Mouse (Mus musculus) heart, embryonic 14.5 days (tissue): ENCODE data around the gene Trabd2b. TPM values are rescaled to one million over a fixed set of nuclear protein-coding genes. Genes with fewer than 3 reads are reported as not detected.

Source experiments
- ATAC-seq: fragments of 200-750 bp; cut with Nextera tagmentation; 2 replicates; pipeline ENCODE4 v1.8.0; 2017; ENCODE audit warnings: low read depth, moderate TSS enrichment; ENCODE audit not compliant: insufficient number of reproducible peaks, insufficient read depth, low FRiP score
- H3K27ac ChIP-seq, 2 experiments: fragments of 200-500 bp in 1 of 2; fragments of 300-500 bp in 1 of 2; sonication (generic) in 1 of 2; replicated peaks in 1 of 2; 2 replicates each; pipeline ENCODE4 v1.5.1; 2012 to 2014; ENCODE audit warnings: low read depth in 2 of 2, low read length in 2 of 2, control low read depth in 1 of 2, mild to moderate bottlenecking in 1 of 2, mixed read lengths in 1 of 2; ENCODE audit not compliant: control insufficient read depth in 1 of 2, insufficient read depth in 1 of 2
- H3K27me3 ChIP-seq: fragments of 300-500 bp; sonication (generic); 2 replicates; pipeline ENCODE4 v1.6.1; 2014; ENCODE audit warnings: mild to moderate bottlenecking, low read length, control low read depth; ENCODE audit not compliant: control insufficient read depth, insufficient read depth
- H3K36me3 ChIP-seq: fragments of 300-500 bp; sonication (generic); 2 replicates; pipeline ENCODE4 v1.6.1; 2014; ENCODE audit warnings: mild to moderate bottlenecking, control low read depth, low read length, mixed read lengths; ENCODE audit not compliant: control insufficient read depth, insufficient read depth
- H3K4me1 ChIP-seq, 2 experiments: fragments of 200-500 bp in 1 of 2; fragments of 300-500 bp in 1 of 2; sonication (generic) in 1 of 2; 2 replicates each; pipeline ENCODE4 v1.6.1; 2012 to 2014; ENCODE audit warnings: low read length in 2 of 2, control low read depth in 1 of 2, mixed read lengths in 1 of 2; ENCODE audit not compliant: control insufficient read depth in 2 of 2, insufficient read depth in 2 of 2
- H3K4me2 ChIP-seq: fragments of 300-500 bp; sonication (generic); 2 replicates; pipeline ENCODE4 v1.6.1; 2014; ENCODE audit warnings: mild to moderate bottlenecking, low read length
- H3K4me3 ChIP-seq, 2 experiments: fragments of 200-500 bp in 1 of 2; fragments of 300-500 bp in 1 of 2; sonication (generic) in 1 of 2; 2 replicates each; pipeline ENCODE4 v1.5.1; 2012 to 2014; ENCODE audit warnings: low read length in 2 of 2, mild to moderate bottlenecking in 2 of 2, control low read depth in 1 of 2, low read depth in 1 of 2, moderate library complexity in 1 of 2; ENCODE audit not compliant: control insufficient read depth in 1 of 2, insufficient read depth in 1 of 2
- H3K9ac ChIP-seq: fragments of 300-500 bp; sonication (generic); 2 replicates; pipeline ENCODE4 v1.6.1; 2014; ENCODE audit warnings: mild to moderate bottlenecking, low read length
- H3K9me3 ChIP-seq: fragments of 300-500 bp; sonication (generic); 2 replicates; pipeline ENCODE4 v1.6.1; 2016; ENCODE audit warnings: low read length, control low read depth; ENCODE audit not compliant: control insufficient read depth
- WGBS: fragments of 180-500 bp; shearing (Covaris S2); extraction: QIAGEN DNeasy Blood & Tissue Kit; methylation state at CpG from one replicate; pipeline ENCODE4 v1.1.7; 2014; 5-methylcytosine and 5-hydroxymethylcytosine counted together
- polyA plus RNA-seq: library from polyadenylated mRNA; unstranded; fragments of >200 nt; fragmentation: Nextera tagmentation; extraction: Ambion mirVana; gene quantifications from 2 replicates; pipeline ENCODE4 v1.2.1, GENCODE M21; 2014

Gene Trabd2b
- polyA plus RNA-seq, 1 experiment from 2014 or later, result 2.7 TPM

DNA sequence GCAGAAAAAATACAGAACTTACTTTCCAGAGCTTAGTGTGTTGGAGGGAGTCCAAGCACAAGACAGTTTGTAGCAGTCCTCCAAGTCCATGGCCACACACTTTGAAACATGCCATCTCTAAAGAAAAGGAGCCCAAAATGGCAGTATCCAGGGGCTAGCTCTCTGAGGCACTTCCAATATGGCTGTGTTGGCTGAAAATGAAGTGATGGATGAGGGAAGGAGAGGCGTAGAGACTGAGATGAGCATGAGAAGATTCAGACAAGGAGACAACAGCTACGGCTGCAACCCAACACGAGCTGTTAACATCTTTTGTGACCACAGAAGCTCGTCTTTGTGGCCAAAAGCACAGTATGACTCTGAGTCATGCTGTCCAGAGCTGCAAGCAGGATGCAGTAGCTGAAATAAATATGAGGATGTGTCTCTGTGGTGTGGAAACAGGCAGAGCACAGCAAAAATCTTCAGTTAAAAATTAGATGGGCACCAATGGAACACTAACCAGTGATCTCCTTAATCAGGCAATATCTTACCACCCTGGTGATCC lies 27.0 kb upstream of the Trabd2b start:
- ATAC-seq, result no peak
- Histone ChIP-seq H3K4me2 (no peak overlapping the region), H3K27me3 (no peaks in the 10 kb centered on the region), H3K9ac (no peak overlapping the region), H3K27ac (no peak overlapping the region), H3K9me3 (no peaks in the 10 kb centered on the region), H3K36me3 (no peaks in the 10 kb centered on the region), H3K4me3 (no peak overlapping the region), H3K4me1 (no peaks in the 10 kb centered on the region; a peak in 1 of 4 replicates)
- 85% methylated on average over 4 of the region's 4 CpGs for WGBS

DNA sequence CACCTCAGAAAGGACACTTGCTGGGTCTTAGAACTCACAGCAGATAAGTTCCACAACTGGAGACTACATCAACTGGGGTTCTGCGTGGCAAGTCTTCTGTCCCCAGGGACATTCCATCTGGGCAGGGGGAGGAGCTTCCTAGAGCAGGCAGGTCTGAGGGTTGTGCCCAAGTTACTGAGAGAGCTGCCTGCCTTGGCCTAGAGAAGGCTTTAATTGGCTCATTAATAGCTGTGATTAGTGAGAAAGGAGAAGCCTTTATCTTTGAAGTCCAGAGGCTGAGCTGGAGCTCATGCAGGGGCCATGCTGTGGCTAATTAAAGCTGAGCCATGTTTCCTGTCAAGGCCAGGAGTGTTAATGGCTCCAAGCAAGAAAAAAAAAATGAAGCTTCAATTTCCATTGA lies 23.9 kb upstream of the Trabd2b start:
- no peak overlapping the region for H3K4me2 ChIP-seq
- no peaks in the 10 kb centered on the region; a peak in 1 of 4 replicates for H3K4me1 ChIP-seq
- H3K27me3 ChIP-seq, result no peaks in the 10 kb centered on the region
- no peak overlapping the region for H3K4me3 ChIP-seq
- no peak overlapping the region for H3K9ac ChIP-seq
- no peaks in the 10 kb centered on the region for H3K9me3 ChIP-seq
- H3K36me3 ChIP-seq, result no peaks in the 10 kb centered on the region
- H3K27ac ChIP-seq, result no peak overlapping the region
- ATAC-seq, result no peak
- WGBS, result 15% methylated on average over 1 of the region's 1 CpGs

DNA sequence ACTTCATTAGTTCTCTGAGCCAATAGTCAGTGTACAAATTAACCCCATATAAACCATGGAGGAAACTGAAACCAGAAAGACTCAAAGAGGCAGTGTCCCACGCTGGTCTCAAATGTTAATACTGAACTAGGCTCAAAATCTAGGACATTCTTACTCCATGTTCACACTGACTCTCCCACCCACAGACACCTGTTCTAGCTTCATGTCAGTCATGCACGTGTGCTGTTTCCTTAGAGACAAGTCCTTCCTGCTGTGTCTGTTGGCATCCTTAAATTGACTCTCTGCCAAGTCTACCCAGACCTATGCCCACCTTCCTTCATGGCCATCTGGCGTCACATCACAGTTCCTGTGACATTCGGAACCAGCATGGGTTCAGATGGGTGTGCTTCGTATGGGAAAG lies 21.3 kb upstream of the Trabd2b start:
- no peak for ATAC-seq
- 89% methylated on average over 5 of the region's 5 CpGs for WGBS

DNA sequence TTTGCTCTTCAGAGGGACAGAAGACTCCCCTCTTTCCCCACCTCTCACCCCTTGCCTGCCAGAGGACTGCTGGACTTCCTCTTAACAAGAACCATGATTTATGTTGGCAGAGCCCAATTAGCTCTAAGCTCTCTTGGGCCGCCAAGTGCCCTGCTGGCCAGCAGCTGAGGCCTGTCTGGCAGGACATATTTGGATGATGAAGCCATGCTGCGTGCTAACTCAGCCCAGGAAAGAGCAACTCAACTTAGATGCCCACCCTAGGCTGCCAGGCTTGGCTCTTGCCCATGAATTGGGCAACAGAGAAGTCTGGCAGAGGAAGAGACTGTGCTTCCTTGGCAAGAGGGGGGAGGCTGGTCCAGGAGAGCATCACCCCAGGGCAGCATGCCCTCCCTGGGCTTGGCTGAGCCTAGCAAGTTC lies 20.1 kb upstream of the Trabd2b start:
- no peak overlapping the region for H3K4me2 ChIP-seq
- 59% methylated on average over 2 of the region's 2 CpGs for WGBS
- no peak overlapping the region for H3K27ac ChIP-seq
- H3K4me1 ChIP-seq, result no peaks in the 10 kb centered on the region
- H3K27me3 ChIP-seq, result no peaks in the 10 kb centered on the region; the same call in none of the 2 replicates
- H3K4me3 ChIP-seq, result no peak overlapping the region
- H3K9ac ChIP-seq, result no peak overlapping the region
- no peak for ATAC-seq
- H3K9me3 ChIP-seq, result no peaks in the 10 kb centered on the region
- no peaks in the 10 kb centered on the region for H3K36me3 ChIP-seq

More for the DNA sequence above, 21.3 kb upstream of the Trabd2b start:
- Histone ChIP-seq H3K36me3 (no peaks in the 10 kb centered on the region), H3K27ac (no peak overlapping the region), H3K4me2 (no peak overlapping the region), H3K27me3 (no peaks in the 10 kb centered on the region; the same call in 1 of the 2 replicates), H3K4me3 (no peak overlapping the region), H3K9ac (no peak overlapping the region), H3K9me3 (no peaks in the 10 kb centered on the region), H3K4me1 (no peaks in the 10 kb centered on the region)

DNA sequence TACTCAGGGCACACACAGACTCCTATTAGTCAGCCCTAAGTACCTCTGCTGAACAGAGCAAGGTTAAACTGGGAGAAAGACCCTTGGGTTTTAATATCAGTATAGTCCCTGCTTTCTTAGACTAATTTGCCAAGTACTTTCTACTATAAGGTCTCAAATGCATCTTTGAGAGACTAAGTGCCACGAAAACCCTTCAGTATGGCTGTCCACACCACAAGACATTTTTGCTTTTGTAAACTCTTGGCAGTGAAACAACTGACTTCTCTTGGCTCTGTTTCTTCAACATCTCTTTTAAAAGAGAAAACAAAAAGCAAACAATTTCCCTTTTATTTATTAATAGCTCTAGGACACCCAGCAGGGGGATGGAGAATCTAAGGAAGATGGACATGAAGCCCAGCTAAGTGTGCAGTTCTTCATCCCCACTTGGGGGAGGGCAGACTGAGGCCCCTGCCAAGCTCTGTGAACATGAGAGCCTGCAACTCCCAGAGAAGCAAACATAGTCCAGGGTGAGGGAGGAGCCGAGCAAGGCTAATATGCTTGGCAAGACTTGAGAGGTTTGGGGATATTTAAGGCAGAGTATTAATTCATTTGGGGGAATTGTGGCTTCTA lies 18.9 kb upstream of the Trabd2b start:
- Histone ChIP-seq H3K4me2 (no peak overlapping the region), H3K27ac (no peak overlapping the region), H3K4me3 (no peak overlapping the region), H3K36me3 (no peaks in the 10 kb centered on the region), H3K9ac (no peak overlapping the region), H3K4me1 (no peaks in the 10 kb centered on the region), H3K27me3 (no peaks in the 10 kb centered on the region; the same call in none of the 2 replicates), H3K9me3 (no peaks in the 10 kb centered on the region)
- WGBS, result 77% methylated on average over 2 of the region's 2 CpGs
- ATAC-seq, result no peak

DNA sequence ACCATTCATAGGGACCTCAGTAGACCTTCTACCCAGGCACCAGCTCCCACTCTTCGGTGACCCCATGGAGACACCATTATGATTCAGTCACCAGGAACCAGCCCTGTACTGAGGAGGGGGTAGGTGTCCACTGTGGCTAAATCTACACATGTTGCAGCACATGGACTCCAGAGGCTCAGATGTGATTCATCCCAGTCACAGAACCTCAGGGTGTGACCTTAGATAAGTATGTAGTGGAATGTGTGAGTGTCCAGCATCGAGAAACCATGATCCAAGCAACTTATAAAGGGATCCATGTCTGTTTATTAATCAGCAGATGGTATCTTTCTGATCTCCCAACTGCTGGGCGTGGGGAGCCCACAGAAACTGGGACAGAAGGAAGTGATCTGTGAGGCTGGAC lies 18.2 kb upstream of the Trabd2b start:
- H3K4me1 ChIP-seq, result no peaks in the 10 kb centered on the region
- no peaks in the 10 kb centered on the region; the same call in none of the 2 replicates for H3K27me3 ChIP-seq
- H3K27ac ChIP-seq, result no peak overlapping the region
- 67% methylated on average over 3 of the region's 3 CpGs for WGBS
- H3K4me2 ChIP-seq, result no peak overlapping the region
- no peaks in the 10 kb centered on the region for H3K9me3 ChIP-seq
- ATAC-seq, result no peak
- H3K4me3 ChIP-seq, result no peak overlapping the region
- no peak overlapping the region for H3K9ac ChIP-seq
- no peaks in the 10 kb centered on the region for H3K36me3 ChIP-seq

DNA sequence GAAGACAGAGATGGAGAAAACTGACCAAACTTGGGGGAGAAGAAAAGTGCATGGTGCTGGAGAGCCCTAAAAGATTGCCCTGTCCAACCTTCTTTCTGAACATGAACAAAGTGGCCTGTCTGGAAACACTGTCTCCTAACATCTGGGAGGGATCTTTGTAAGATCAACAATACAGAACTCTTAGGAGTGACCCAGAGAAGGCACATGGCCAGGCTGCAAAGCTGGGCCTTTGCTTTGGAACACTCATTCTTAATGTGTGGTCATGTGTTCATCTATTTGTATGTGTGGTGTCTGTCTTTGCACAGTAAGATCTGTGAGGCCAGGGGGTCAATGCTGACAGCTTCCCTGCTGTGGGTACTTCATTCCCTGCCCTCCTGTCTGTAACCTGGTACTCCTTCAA lies 16.9 kb upstream of the Trabd2b start:
- H3K9ac ChIP-seq, result no peak overlapping the region
- H3K36me3 ChIP-seq, result no peaks in the 10 kb centered on the region
- ATAC-seq, result no peak
- H3K4me2 ChIP-seq, result no peak overlapping the region
- H3K27ac ChIP-seq, result no peak overlapping the region
- no peaks in the 10 kb centered on the region; the same call in none of the 2 replicates for H3K27me3 ChIP-seq
- H3K9me3 ChIP-seq, result no peaks in the 10 kb centered on the region
- H3K4me3 ChIP-seq, result no peak overlapping the region
- no peaks in the 10 kb centered on the region for H3K4me1 ChIP-seq

DNA sequence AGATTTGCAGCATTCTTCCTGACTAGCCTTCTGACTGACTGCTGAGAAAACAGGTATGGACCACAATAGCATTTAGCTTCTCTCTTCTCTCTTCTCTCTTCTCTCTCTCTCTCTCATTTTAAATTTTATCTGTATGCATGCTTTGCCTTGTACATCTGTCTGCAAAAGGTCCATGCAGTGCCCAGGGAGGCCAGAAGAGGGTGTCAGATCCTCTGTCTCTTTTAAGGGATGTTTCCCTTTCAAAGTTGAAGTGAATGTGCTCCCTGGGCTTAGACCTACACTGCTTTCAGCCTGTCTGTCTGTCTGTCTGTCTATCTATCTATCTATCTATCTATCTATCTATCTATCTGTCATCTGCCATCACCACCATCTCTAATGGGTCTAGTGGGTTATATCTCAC lies 8.9 kb upstream of the Trabd2b start:
- Histone ChIP-seq H3K4me3 (no peak overlapping the region), H3K27me3 (peaks cover 58% of the 10 kb centered on the region), H3K9ac (no peak overlapping the region), H3K4me1 (no peaks in the 10 kb centered on the region), H3K9me3 (no peaks in the 10 kb centered on the region), H3K36me3 (no peaks in the 10 kb centered on the region), H3K27ac (no peak overlapping the region), H3K4me2 (no peak overlapping the region)
- ATAC-seq, result no peak
